In genomic region chr17:14663366-14663765, GRCm38 (mm10) we compare ENCODE assay signal across 17 mouse cellular contexts.
"Had no signal": no experiment of that assay in that cellular context is flagged by ENCODE, and none has a peak within 500 bp of the region (broad histone marks: within the 10 kb centered on the region; RNA-seq: fewer than 3 reads in every experiment).

No protein-coding gene starts in this region.

- H3K27me3 ChIP-seq: midbrain, embryonic 12.5 days; neural tube, embryonic 13.5 days; neural tube, embryonic 15.5 days had no signal

- DNase-seq: lung, embryonic 14.5 days; lung, postnatal 10 days; lung, postnatal 4 days; midbrain, embryonic 14.5 days; retina, postnatal 1 day; right cerebral cortex, adult 18-20 months; right cerebral cortex, postnatal 25 days; right cerebral cortex, postnatal 4 days; spleen, adult 18-20 months; thymus, adult 18-20 months; thymus, postnatal 14 days; thymus, postnatal 36 days had no signal

- H3K27ac ChIP-seq: midbrain, embryonic 10.5 days; midbrain, embryonic 12.5 days; neural tube, embryonic 13.5 days; neural tube, embryonic 15.5 days had no signal

- H3K4me1 ChIP-seq: midbrain, embryonic 10.5 days; midbrain, embryonic 12.5 days; neural tube, embryonic 13.5 days; neural tube, embryonic 15.5 days had no signal

- H3K4me3 ChIP-seq: midbrain, embryonic 10.5 days; midbrain, embryonic 12.5 days; myocyte; neural tube, embryonic 13.5 days; neural tube, embryonic 15.5 days had no signal
